Mouse (Mus musculus) CH12.LX (cell line): Measurements from ENCODE around the gene H2-Eb2.

ENCODE experiments used
- CTCF ChIP-seq, 2 experiments: IDR thresholded peaks in 1 of 2; conservative IDR thresholded peaks in 1 of 2; 2 replicates each; pipeline ENCODE4 v1.5.1; 2011 to 2012; ENCODE audit warnings: low read depth in 2 of 2, low read length in 2 of 2, improper control_type of control experiment in 1 of 2, inconsistent platforms in 1 of 2, mild to moderate bottlenecking in 1 of 2, moderate library complexity in 1 of 2
- ZNF384 ChIP-seq: IDR thresholded peaks from 2 replicates; pipeline ENCODE4 v1.6.1; 2012; ENCODE audit warnings: low read depth, low read length, improper control_type of control experiment, inconsistent platforms

GRCm38 (mm10) chr17:34285848-34286247, 39.6 kb upstream of the H2-Eb2 start:
- TF ChIP-seq CTCF (conservative IDR thresholded peaks at IDR 0.05 in 1 of 2, IDR thresholded peaks at IDR 0.05 in 1 of 2; ENCODE audit: low read depth in 2 of 2, low read length in 2 of 2) (peak in 1 of 2 experiments; percentile 55; a peak in 2 of 4 replicates), ZNF384 (no peak)
